Mouse (Mus musculus): ENCODE results near the gene Ctrl.

Gene Ctrl

DNA sequence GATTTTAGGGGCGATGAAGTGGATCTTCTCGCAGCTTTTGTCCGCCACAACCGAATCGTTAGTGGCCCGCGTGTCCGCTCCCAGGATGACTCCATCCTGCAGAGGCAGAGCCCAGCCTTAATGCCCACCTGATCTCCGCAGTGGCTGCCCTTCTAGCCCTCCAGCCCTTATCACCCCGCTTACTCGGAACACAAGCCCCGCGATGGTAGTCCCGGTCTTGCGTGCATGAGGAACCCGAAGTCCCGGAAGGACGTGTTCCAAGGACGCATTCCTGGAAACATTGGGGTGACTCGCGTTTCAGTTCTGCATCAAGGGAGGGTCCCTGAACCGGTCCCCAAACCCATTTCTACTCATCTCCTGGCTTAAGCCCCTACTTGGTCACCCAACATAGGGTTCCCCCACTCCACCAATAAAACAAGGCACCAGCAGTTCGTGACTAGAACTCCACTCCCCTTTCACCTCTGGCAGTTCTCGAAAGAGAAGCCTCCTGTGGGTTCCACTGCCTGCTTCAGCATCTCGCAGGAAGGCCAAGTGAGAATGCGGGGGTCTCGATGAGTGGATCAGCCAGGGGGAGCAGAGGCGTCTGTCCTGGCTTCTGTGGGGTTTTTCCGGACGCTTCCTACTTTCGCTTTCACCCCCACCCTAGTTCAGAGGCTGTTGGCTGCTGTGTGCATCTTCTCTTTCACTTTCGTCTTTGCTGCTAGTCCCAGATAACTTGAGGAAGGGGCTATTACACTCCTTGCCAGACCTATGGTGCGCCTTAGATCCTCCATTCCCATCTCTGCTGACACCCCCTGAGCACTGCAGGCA lies 4.0 kb upstream of the Ctrl start:
- peak; percentile 63 for DNase-seq

DNA sequence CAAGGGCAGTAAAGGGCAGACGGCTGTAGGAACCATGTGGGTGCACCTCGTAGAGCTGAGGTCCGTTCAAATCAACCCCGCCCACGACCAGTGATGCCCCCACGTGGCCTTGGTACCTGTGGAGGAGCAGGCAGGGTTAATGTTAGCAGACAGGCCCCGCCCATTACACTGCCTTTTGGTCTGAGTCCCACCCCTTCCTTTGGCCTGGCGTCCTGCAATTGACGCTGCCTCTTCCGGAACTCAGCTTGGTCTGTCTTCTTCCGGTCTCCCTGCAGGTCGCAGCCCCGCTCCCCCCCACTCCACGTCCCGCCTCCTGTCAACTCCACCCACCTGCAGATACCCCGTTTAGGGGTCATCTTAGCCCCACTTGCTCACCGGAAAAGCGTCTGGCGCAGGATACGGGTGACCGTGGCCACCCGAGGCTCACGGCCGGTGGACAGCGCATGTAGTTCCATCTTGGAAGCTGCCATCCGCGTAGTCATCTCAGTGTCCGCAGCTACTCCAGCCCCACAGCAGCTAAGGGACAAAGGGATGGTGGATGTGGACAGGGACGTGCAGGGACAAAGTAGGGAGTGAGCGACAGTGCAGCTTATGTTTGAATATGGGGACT lies 3.3 kb upstream of the Ctrl start:
- peak; percentile 95 for DNase-seq

- no peak for DNase-seq
Observed at GRCm38 (mm10) chr8:105935863-105936603, 2.4 kb upstream of the Ctrl start.

DNA sequence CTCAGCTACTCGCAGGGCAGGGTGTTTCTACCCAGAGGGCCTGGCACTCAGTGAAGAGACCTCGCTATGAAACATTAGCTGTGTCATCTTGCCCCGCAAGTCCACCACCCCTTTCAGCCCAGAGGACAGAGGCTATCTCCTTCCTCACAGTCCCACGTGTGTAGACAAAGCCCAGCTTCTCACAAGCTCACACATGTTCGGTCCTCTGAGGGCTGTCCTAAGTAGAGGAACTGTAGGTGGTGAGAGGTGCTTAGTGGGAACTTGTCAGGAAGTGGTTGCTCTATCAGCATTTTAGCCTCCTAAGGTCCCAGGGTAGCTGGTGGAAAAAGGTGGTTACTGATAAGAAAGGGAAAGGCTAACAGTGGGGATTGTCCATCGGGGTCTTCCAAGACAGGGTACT lies 1.4 kb upstream of the Ctrl start:
- no peak for DNase-seq

- no peak for DNase-seq
Observed at GRCm38 (mm10) chr8:105932525-105932924, 1.1 kb downstream of the Ctrl start.

DNA sequence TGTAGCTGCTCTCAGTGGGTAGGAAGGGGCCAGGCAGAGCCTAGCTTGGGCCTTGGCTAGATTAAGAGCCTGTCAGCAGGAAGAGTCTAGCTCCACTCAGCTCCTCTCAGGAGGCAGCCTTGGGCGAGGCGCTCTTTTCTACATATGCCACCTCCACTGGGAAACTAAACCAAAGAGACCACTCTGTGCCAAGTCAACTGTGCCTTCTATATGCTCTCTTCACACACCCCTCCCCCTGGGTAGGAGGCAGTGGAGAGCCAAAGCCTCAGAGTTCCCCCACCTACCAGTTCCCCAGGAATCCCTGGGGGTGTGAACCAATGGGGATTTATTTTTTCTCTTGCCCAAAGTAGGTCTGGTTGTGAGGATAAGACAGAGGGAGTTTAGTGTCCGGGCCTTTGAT lies 2.4 kb downstream of the Ctrl start:
- DNase-seq = no peak

DNA sequence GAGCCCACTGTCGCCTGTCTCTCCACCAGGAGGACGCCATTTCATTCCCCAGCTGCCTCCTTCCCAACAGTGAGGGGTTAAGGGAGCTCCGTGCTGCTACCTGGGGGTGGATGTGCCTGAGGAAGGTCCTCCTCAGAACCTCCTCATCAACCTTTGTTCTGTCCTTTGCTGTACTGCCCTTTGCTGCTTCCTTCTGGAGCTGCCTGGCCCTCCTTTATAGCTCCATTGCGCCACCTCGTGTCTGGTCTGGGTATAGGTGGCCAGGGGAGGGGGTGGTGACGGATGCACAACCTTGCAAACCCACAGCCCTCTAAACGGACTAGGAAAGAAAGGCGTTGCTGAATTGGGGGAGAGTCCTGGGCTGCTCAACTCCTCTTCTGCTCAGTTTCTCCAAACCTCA lies 3.1 kb downstream of the Ctrl start:
- DNase-seq = peak; percentile 89

GRCm38 (mm10) chr8:105925123-105925522 lies 8.5 kb downstream of the Ctrl start:
- no peak for DNase-seq

GRCm38 (mm10) chr8:105919390-105919789 lies 14.3 kb downstream of the Ctrl start:
- no peak for DNase-seq

- DNase-seq = no peak
Observed at GRCm38 (mm10) chr8:105900941-105901616, 32.6 kb downstream of the Ctrl start.

- DNase-seq = peak; percentile 96
Observed at GRCm38 (mm10) chr8:105900180-105900940, 33.3 kb downstream of the Ctrl start, which contains the start of gene Pskh1. TSS of gene Pskh1 (plus strand) at chr8:105900441.

GRCm38 (mm10) chr8:105897801-105898480 lies 35.7 kb downstream of the Ctrl start:
- no peak for DNase-seq

DNA sequence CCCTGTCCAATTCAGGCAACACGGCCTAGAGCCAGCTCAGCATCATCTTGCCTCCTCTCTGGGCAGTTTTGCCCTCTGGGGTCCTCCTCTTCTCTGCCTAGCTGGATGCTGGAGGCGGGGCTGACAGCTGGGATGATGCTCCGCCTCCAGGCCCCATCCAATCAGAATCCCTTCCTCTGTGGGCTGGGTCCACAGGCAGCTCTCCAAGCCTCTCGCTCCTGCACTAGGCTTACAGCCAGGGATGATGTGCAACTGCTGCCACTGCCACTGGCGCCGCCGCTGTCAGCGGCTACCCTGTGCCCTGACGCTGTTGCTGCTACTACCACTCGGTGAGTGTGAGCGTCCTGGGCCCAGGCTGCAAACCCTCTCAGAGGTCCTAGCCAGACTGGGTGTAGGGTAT lies 40.3 kb downstream of the Ctrl start, which contains the start of gene Nrn1l:
Gene Nrn1l (plus strand): TSS at position 229 of the 400 bp plus-strand sequence.
- DNase-seq = peak; percentile 86

DNA sequence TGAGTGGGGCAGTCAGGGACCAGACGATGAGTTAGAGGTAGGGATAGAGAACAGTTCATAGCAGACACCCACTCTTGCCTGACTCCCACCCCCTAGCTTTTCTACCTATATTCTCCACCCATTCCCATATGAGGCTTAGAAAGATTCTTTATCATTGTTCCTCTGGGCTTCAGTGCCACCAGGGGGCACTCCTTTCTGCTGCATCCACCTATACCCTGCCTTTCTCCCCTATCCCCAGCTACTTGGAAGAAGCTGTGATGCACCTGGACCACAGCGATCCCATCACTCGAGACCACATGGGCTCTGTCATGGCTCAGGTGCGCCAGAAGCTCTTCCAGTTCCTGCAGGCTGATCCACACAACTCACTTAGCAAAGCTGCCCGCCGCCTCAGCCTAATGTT lies 41.2 kb downstream of the Ctrl start:
- DNase-seq = peak; percentile 50

GRCm38 (mm10) chr8:105890870-105891269 lies 42.8 kb downstream of the Ctrl start:
- no peak for DNase-seq

DNA sequence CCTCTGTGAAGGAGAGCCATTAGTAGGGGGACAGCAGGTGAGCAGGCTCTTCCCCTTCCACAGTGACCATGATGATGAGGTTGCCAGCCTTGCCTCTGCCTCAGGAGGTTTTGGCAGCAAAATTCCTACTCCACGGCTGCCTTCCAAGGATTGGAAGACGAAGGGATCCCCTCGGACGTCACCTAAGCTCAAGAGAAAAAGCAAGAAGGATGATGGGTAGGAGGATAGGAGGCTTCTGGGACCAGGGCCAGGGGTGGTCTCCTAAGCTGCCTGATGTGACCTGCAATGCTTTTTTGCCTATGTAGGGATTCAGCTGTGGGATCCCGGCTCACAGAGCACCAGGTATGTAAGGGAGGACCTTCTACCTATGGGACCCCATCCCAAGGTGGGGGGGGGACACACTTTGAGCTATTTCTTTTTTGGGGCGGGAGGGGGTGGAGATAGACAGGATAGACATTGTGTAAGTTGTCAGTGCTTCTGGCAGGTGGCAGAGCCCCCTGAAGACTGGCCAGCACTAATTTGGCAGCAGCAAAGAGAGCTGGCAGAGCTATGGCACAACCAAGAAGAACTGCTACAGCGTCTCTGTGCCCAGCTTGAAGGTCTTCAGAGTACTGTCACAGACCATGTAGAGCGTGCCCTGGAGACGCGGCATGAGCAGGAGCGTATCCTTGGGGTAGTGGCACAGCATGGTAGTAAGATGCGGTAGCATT lies 43.8 kb downstream of the Ctrl start:
- DNase-seq = no peak
